Mouse (Mus musculus) liver, adult 2 months (tissue): ENCODE data around the gene Syt8. TPM values are rescaled to one million over a fixed set of nuclear protein-coding genes. Genes with fewer than 3 reads are reported as not detected.
A peak's percentile ranks its signal among the peaks of the same experiment; 100 is the strongest.

Source experiments
- DNase-seq: peaks from one replicate; pipeline ENCODE4 v3.0.0-alpha.2; 2011; ENCODE audit warnings: low read depth, low spot score; ENCODE audit errors: extremely low read depth
- H3K27ac ChIP-seq: fragments of 200-500 bp; replicated peaks from 2 replicates; pipeline ENCODE4 v1.5.1; 2012; ENCODE audit warnings: low read depth, mild to moderate bottlenecking, control low read depth, inconsistent platforms, low read length; ENCODE audit not compliant: insufficient read depth
- H3K27me3 ChIP-seq: fragments of 200-500 bp; 2 replicates; pipeline ENCODE4 v1.6.1; 2012; ENCODE audit warnings: mild to moderate bottlenecking, moderate library complexity, low read length, inconsistent platforms; ENCODE audit not compliant: control insufficient read depth, insufficient read depth
- H3K36me3 ChIP-seq: fragments of 200-500 bp; 2 replicates; pipeline ENCODE4 v1.6.1; 2012; ENCODE audit warnings: low read length, inconsistent platforms; ENCODE audit not compliant: control insufficient read depth, insufficient read depth
- H3K4me1 ChIP-seq: fragments of 200-500 bp; 2 replicates; pipeline ENCODE4 v1.6.1; 2011; ENCODE audit warnings: low read length; ENCODE audit not compliant: control insufficient read depth, insufficient read depth
- H3K4me3 ChIP-seq: fragments of 200-500 bp; 2 replicates; pipeline ENCODE4 v1.5.1; 2011; ENCODE audit warnings: low read depth, mild to moderate bottlenecking, control low read depth, low read length, moderate library complexity; ENCODE audit not compliant: insufficient read depth
- H3K79me2 ChIP-seq: fragments of 200-500 bp; 2 replicates; pipeline ENCODE4 v1.6.1; 2012; ENCODE audit warnings: inconsistent platforms, mild to moderate bottlenecking, low read length, moderate library complexity; ENCODE audit not compliant: control insufficient read depth, insufficient read depth
- H3K9ac ChIP-seq: fragments of 200-500 bp; 2 replicates; pipeline ENCODE4 v1.6.1; 2012; ENCODE audit warnings: low read depth, mild to moderate bottlenecking, control low read depth, inconsistent platforms, low read length
- CTCF ChIP-seq: fragments of 200-500 bp; IDR thresholded peaks from 2 replicates; pipeline ENCODE4 v1.5.1; 2011; ENCODE audit warnings: low read depth, low read length, control low read depth
- POLR2A ChIP-seq: fragments of 200-500 bp; IDR thresholded peaks from 2 replicates; pipeline ENCODE4 v1.6.1; 2011; ENCODE audit warnings: low read length, control low read depth; ENCODE audit not compliant: insufficient read depth; ENCODE audit errors: extremely low read depth
- WGBS: fragments of 180-500 bp; shearing (Covaris S2); methylation state at CpG from one replicate; pipeline ENCODE4 v1.1.7; 2018; 5-methylcytosine and 5-hydroxymethylcytosine counted together
- polyA plus RNA-seq: library from polyadenylated mRNA; depleted of rRNA; stranded (reverse); fragments of >200 nt; gene quantifications from 2 replicates; pipeline ENCODE4 v1.2.3, GENCODE M21; 2012
- total RNA-seq: library from RNA; depleted of rRNA; stranded (reverse); fragments of >200 nt; gene quantifications from 2 replicates; pipeline ENCODE4 v1.2.3, GENCODE M21; 2014

Syt8 gene
- total and polyA plus RNA-seq, 2 experiments, result not detected

DNA sequence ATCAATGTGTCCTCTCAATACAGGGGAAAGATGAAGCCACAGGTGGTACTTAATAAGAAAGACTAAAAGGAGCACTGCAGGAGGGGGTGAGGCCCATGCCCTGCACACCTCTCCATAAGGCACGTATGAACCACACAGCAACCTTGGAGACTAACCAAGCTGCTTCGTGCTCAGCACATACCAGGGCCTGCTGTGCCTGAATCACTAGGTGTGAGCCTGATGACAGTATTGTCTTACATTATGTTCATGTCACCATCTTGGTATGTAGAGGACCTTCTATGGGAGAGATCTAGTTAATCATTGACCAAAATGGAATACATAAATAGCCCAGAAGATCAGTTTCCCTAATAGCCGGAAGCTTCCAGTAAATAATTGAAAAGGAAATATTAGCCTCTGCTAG lies 25.0 kb upstream of the Syt8 start:
- Histone ChIP-seq H3K79me2 (no peaks in the 10 kb centered on the region), H3K27ac (no peak overlapping the region), H3K4me3 (no peak overlapping the region), H3K4me1 (no peaks in the 10 kb centered on the region), H3K36me3 (no peaks in the 10 kb centered on the region), H3K9ac (no peak overlapping the region), H3K27me3 (no peaks in the 10 kb centered on the region)
- TF ChIP-seq CTCF, result no peak
- no peak for TF ChIP-seq POLR2A
- 88% methylated on average over 3 of the region's 3 CpGs for WGBS
- no peak for DNase-seq

DNA sequence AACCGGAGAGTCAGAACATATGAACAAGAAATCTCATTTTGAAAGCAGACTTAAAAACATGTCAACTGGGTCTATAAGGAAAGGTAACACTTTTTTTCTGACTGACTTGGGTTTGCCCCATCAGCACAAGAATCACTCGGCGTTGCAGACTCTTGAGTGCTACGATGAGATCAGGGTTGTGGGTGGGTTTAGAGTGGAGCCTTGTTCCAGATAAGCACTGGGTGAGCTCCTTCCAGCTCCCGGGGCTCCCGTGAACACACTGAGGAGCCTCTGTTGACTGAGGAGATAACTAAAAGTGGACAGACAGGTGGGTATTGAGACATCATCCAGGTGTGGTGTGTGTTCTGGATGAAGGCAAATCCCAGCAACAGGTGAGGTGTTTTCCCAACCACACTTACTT lies 21.4 kb upstream of the Syt8 start:
- no peak overlapping the region for H3K9ac ChIP-seq
- no peak overlapping the region for H3K4me3 ChIP-seq
- no peak overlapping the region for H3K27ac ChIP-seq
- DNase-seq, result no peak
- no peaks in the 10 kb centered on the region for H3K79me2 ChIP-seq
- no peaks in the 10 kb centered on the region for H3K4me1 ChIP-seq
- TF ChIP-seq POLR2A (no peak), CTCF (no peak)
- no peaks in the 10 kb centered on the region for H3K36me3 ChIP-seq
- WGBS, result 76% methylated on average over 6 of the region's 6 CpGs
- H3K27me3 ChIP-seq, result no peaks in the 10 kb centered on the region

DNA sequence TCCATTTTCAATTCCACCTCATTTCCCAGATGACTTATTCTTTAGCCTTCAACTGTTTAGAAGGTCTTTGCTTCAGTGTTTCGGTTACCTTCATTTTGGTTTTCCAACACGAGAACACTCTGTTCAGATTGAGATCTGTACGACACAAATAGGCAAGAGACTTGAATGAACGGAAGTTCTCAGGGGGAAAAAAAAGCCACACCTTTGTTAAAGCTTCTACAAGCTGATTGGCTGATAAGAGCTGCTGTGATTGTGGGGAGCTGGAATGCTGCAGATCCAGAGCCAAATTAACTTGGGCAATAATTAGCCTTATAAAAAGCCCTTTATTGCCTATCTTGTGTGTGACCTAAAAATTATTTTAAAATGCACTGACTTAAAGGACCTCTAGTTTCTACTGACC lies 19.3 kb upstream of the Syt8 start:
- TF ChIP-seq POLR2A (no peak), CTCF (no peak)

GRCm38 (mm10) chr7:142416225-142416624 lies 18.4 kb upstream of the Syt8 start:
- Histone ChIP-seq H3K9ac (no peak overlapping the region), H3K79me2 (no peaks in the 10 kb centered on the region), H3K4me1 (no peaks in the 10 kb centered on the region), H3K27me3 (no peaks in the 10 kb centered on the region), H3K27ac (no peak overlapping the region), H3K36me3 (no peaks in the 10 kb centered on the region), H3K4me3 (no peak overlapping the region)
- DNase-seq, result no peak
- WGBS, result 78% methylated on average over 3 of the region's 3 CpGs
- no peak for TF ChIP-seq POLR2A
- TF ChIP-seq CTCF, result no peak

More for the DNA sequence above, 19.3 kb upstream of the Syt8 start:
- H3K27ac ChIP-seq, result no peak overlapping the region
- no peaks in the 10 kb centered on the region for H3K79me2 ChIP-seq
- no peak overlapping the region for H3K4me3 ChIP-seq
- no peaks in the 10 kb centered on the region for H3K4me1 ChIP-seq
- no peaks in the 10 kb centered on the region for H3K36me3 ChIP-seq
- DNase-seq, result no peak
- WGBS, result 66% methylated on average over 4 of the region's 4 CpGs
- H3K9ac ChIP-seq, result no peak overlapping the region
- no peaks in the 10 kb centered on the region for H3K27me3 ChIP-seq

DNA sequence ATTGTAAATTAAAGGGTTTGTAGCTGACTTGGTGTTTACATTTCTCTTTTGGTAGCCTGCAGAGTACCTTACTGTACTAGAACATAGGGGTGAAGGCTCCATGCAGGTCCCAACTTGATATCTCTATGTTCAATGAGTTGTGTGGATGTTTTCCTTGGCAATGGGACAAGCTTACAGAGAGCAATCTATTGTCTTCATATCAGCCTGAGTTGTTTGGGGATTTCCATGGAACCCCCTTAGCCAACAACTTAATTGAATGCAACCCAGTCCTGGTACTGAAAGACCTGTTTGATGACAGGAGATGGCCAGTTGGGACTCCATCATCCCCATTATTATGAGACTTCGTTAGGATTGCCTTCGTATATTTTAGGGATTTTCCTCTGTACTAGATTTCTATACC lies 16.6 kb upstream of the Syt8 start:
- no peaks in the 10 kb centered on the region for H3K36me3 ChIP-seq
- H3K4me1 ChIP-seq, result no peaks in the 10 kb centered on the region
- no peak overlapping the region for H3K9ac ChIP-seq
- H3K4me3 ChIP-seq, result no peak overlapping the region
- no peak for DNase-seq
- H3K27ac ChIP-seq, result no peak overlapping the region
- H3K27me3 ChIP-seq, result no peaks in the 10 kb centered on the region
- WGBS, result 95% methylated on average over 2 of the region's 2 CpGs
- TF ChIP-seq CTCF (no peak), POLR2A (no peak)
- H3K79me2 ChIP-seq, result no peaks in the 10 kb centered on the region

- no peaks in the 10 kb centered on the region for H3K36me3 ChIP-seq
- no peaks in the 10 kb centered on the region for H3K27me3 ChIP-seq
- H3K79me2 ChIP-seq, result no peaks in the 10 kb centered on the region
- H3K4me3 ChIP-seq, result no peak overlapping the region
- 92% methylated on average over 8 of the region's 8 CpGs for WGBS
- no peaks in the 10 kb centered on the region for H3K4me1 ChIP-seq
- no peak overlapping the region for H3K27ac ChIP-seq
- no peak overlapping the region for H3K9ac ChIP-seq
- no peak for DNase-seq
- no peak for TF ChIP-seq CTCF
- TF ChIP-seq POLR2A, result no peak
Observed at GRCm38 (mm10) chr7:142418679-142419078, 16.0 kb upstream of the Syt8 start.

- 51% methylated on average over 5 of the region's 5 CpGs for WGBS
- Histone ChIP-seq H3K36me3 (no peaks in the 10 kb centered on the region), H3K9ac (no peak overlapping the region), H3K4me3 (no peak overlapping the region), H3K79me2 (no peaks in the 10 kb centered on the region), H3K27ac (no peak overlapping the region), H3K4me1 (no peaks in the 10 kb centered on the region), H3K27me3 (no peaks in the 10 kb centered on the region)
- TF ChIP-seq POLR2A, result no peak
- TF ChIP-seq CTCF, result no peak
- peak; percentile 42 for DNase-seq
Observed at GRCm38 (mm10) chr7:142419887-142420286, 14.8 kb upstream of the Syt8 start.
